29 mouse cellular contexts compared by ENCODE assay signal in the genomic region with DNA sequence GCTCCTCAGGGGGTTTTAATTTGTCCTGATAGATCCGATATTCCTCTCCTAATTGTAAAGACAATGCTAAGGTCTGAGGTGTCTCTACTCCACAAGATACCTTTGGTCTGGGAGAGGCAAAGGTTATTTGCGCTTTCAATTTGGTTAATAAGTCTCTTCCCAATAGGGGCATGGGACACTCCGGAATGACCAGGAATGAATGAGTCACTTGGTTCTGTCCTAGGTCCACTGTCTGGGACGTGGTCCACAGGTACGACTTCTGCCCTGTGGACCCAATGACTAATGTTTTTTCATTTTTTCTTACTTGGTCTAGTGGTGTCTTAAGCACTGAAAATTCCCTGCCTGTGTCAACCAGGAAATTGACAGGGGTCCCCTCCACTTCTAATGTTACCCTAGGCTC. TPM values are rescaled to one million over a fixed set of nuclear protein-coding genes. Genes with fewer than 3 reads are reported as not detected.
DNase-seq lines count a peak whose midpoint lies in the region; ATAC-seq and TF ChIP-seq lines count a peak whose summit lies in the region.
"Had no signal": no experiment of that assay in that cellular context is flagged by ENCODE, and none has a peak within 500 bp of the region (broad histone marks: within the 10 kb centered on the region; RNA-seq: fewer than 3 reads in every experiment).

No protein-coding gene starts in this region.

- no peak overlapping the region for H3K27ac ChIP-seq in heart, embryonic 11.5 days (ENCODE audit: low read depth, low read length)
- peak overlapping the region; percentile 91 for H3K27ac ChIP-seq in kidney, adult 2 months (ENCODE audit: insufficient read depth, low read depth, low read length)
- no peak overlapping the region for H3K27ac ChIP-seq in kidney, embryonic 16.5 days (ENCODE audit: low read length)
- no peak overlapping the region for H3K27ac ChIP-seq in kidney, postnatal 0 days
- H3K27ac ChIP-seq: embryonic facial prominence, embryonic 10.5 days; embryonic facial prominence, embryonic 13.5 days; forebrain, embryonic 12.5 days; forebrain, embryonic 15.5 days; heart, adult 2 months; heart, embryonic 10.5 days; hindbrain, embryonic 13.5 days had no signal

- H3K4me2 ChIP-seq in heart, embryonic 11.5 days, result no peak overlapping the region
- no peak overlapping the region for H3K4me2 ChIP-seq in kidney, embryonic 16.5 days (replicated peaks; ENCODE audit: low read depth, low read length)
- H3K4me2 ChIP-seq in kidney, postnatal 0 days (ENCODE audit: low read length), result no peak overlapping the region
- H3K4me2 ChIP-seq: embryonic facial prominence, embryonic 13.5 days; forebrain, embryonic 12.5 days; forebrain, embryonic 15.5 days; hindbrain, embryonic 13.5 days had no signal

- H3K4me1 ChIP-seq in heart, embryonic 11.5 days (ENCODE audit: control insufficient read depth, insufficient read depth, low read length), result no peaks in the 10 kb centered on the region
- no peaks in the 10 kb centered on the region; the same call in 1 of the 2 replicates for H3K4me1 ChIP-seq in kidney, adult 2 months (ENCODE audit: control insufficient read depth, insufficient read depth, low read length)
- H3K4me1 ChIP-seq in kidney, embryonic 16.5 days (ENCODE audit: insufficient read depth, low read length), result no peaks in the 10 kb centered on the region
- no peaks in the 10 kb centered on the region for H3K4me1 ChIP-seq in kidney, postnatal 0 days (replicated peaks; ENCODE audit: insufficient read depth, low read length)
- H3K4me1 ChIP-seq: embryonic facial prominence, embryonic 10.5 days; embryonic facial prominence, embryonic 13.5 days; forebrain, embryonic 12.5 days; forebrain, embryonic 15.5 days; heart, embryonic 10.5 days; hindbrain, embryonic 13.5 days had no signal

- H3K4me3 ChIP-seq in heart, embryonic 11.5 days (ENCODE audit: low read depth, low read length), result no peak overlapping the region
- no peak overlapping the region for H3K4me3 ChIP-seq in kidney, adult 2 months (ENCODE audit: insufficient read depth, low read depth, low read length)
- H3K4me3 ChIP-seq in kidney, embryonic 16.5 days (ENCODE audit: low read length), result no peak overlapping the region
- H3K4me3 ChIP-seq in kidney, postnatal 0 days (replicated peaks; ENCODE audit: low read depth, low read length), result no peak overlapping the region
- H3K4me3 ChIP-seq: embryonic facial prominence, embryonic 10.5 days; embryonic facial prominence, embryonic 13.5 days; erythroblast, embryonic 14.5 days; forebrain, embryonic 12.5 days; forebrain, embryonic 15.5 days; heart, adult 2 months; heart, embryonic 10.5 days; hindbrain, embryonic 13.5 days had no signal

- H3K9me3 ChIP-seq in heart, embryonic 11.5 days (replicated peaks; ENCODE audit: control insufficient read depth, low read length), result no peaks in the 10 kb centered on the region
- H3K9me3 ChIP-seq in kidney, embryonic 16.5 days (ENCODE audit: low read length), result peaks cover 11% of the 10 kb centered on the region
- no peaks in the 10 kb centered on the region; the same call in 1 of the 2 replicates for H3K9me3 ChIP-seq in kidney, postnatal 0 days (replicated peaks; ENCODE audit: low read length)
- H3K9me3 ChIP-seq: embryonic facial prominence, embryonic 13.5 days; forebrain, embryonic 15.5 days; heart, embryonic 10.5 days had no signal

- H3K27me3 ChIP-seq in heart, embryonic 11.5 days (ENCODE audit: control insufficient read depth, insufficient read depth, low read length), result no peaks in the 10 kb centered on the region
- no peaks in the 10 kb centered on the region for H3K27me3 ChIP-seq in kidney, adult 2 months (replicated peaks; ENCODE audit: control insufficient read depth, insufficient read depth, low read length)
- no peaks in the 10 kb centered on the region for H3K27me3 ChIP-seq in kidney, embryonic 16.5 days (ENCODE audit: insufficient read depth, low read length)
- H3K27me3 ChIP-seq in kidney, postnatal 0 days (ENCODE audit: insufficient read depth, low read length), result no peaks in the 10 kb centered on the region
- H3K27me3 ChIP-seq: embryonic facial prominence, embryonic 13.5 days; forebrain, embryonic 12.5 days; forebrain, embryonic 15.5 days; hindbrain, embryonic 13.5 days had no signal

- no peak for TF ChIP-seq POLR2A in kidney, adult 2 months (IDR thresholded peaks at IDR 0.05; ENCODE audit: low read depth, low read length)

- ATAC-seq in heart, embryonic 11.5 days (replicated peaks; ENCODE audit: insufficient number of reproducible peaks, low FRiP score, low TSS enrichment), result no peak
- no peak for ATAC-seq in kidney, embryonic 16.5 days (ENCODE audit: low FRiP score, low TSS enrichment)
- ATAC-seq in kidney, postnatal 0 days (replicated peaks; ENCODE audit: low FRiP score, low read depth), result peak; percentile 83
- ATAC-seq: activated CD4-positive, CD25-positive, alpha-beta regulatory T cell, adult 4 months; forebrain, embryonic 15.5 days; hindbrain, embryonic 16.5 days had no signal

- 88% methylated on average over 5 of the region's 5 CpGs for WGBS in heart, embryonic 11.5 days (ENCODE audit: insufficient replicate concordance)
- WGBS in kidney, adult 2 months, result 73% methylated on average over 5 of the region's 5 CpGs
- 93% methylated on average over 5 of the region's 5 CpGs for WGBS in kidney, embryonic 16.5 days
- WGBS in kidney, postnatal 0 days, result 90% methylated on average over 5 of the region's 5 CpGs

- H3K36me3 ChIP-seq in heart, embryonic 11.5 days (ENCODE audit: control insufficient read depth, insufficient read depth, low read length), result no peaks in the 10 kb centered on the region
- no peaks in the 10 kb centered on the region for H3K36me3 ChIP-seq in kidney, adult 2 months (ENCODE audit: control insufficient read depth, insufficient read depth, low read length)
- no peaks in the 10 kb centered on the region for H3K36me3 ChIP-seq in kidney, embryonic 16.5 days (ENCODE audit: insufficient read depth, low read length)
- H3K36me3 ChIP-seq in kidney, postnatal 0 days (ENCODE audit: insufficient read depth, low read length), result no peaks in the 10 kb centered on the region
- H3K36me3 ChIP-seq: embryonic facial prominence, embryonic 10.5 days; embryonic facial prominence, embryonic 13.5 days; forebrain, embryonic 12.5 days; forebrain, embryonic 15.5 days; heart, embryonic 10.5 days; hindbrain, embryonic 13.5 days had no signal

- H3K9ac ChIP-seq in heart, embryonic 11.5 days (ENCODE audit: low read depth, low read length), result no peak overlapping the region
- no peak overlapping the region for H3K9ac ChIP-seq in kidney, embryonic 16.5 days (replicated peaks; ENCODE audit: low read length)
- no peak overlapping the region for H3K9ac ChIP-seq in kidney, postnatal 0 days (ENCODE audit: low read depth, low read length)
- H3K9ac ChIP-seq: embryonic facial prominence, embryonic 13.5 days; forebrain, embryonic 12.5 days; forebrain, embryonic 15.5 days; hindbrain, embryonic 13.5 days had no signal

- TF ChIP-seq CTCF in kidney, adult 2 months (conservative IDR thresholded peaks at IDR 0.05; ENCODE audit: insufficient read depth, insufficient read length, low read depth, low read length), result no peak
- TF ChIP-seq CTCF in kidney, postnatal 0 days (IDR thresholded peaks at IDR 0.05; ENCODE audit: low read depth), result no peak

- peak; percentile 67 for DNase-seq in heart, adult 11 months
- peak; percentile 83 for DNase-seq in kidney, adult 2 months
- no peak for DNase-seq in kidney, postnatal 0 days (ENCODE audit: low spot score)
- no peak for DNase-seq in kidney, postnatal 4 days
- DNase-seq: adrenal gland, adult 8-10 months; adrenal gland, postnatal 25 days; cerebellum, adult 11-12 months; cerebellum, adult 8-10 months; cerebellum, postnatal 10 days; cerebellum, postnatal 36 days; embryo, embryonic 11 days; gastrocnemius, postnatal 25 days; heart, adult 2 months had no signal

RNA-seq across cellular contexts. Expression of gene A030003K21Rik, which starts 4.5 kb away (rescaled TPM):
- polyA plus RNA-seq in heart, embryonic 11.5 days (2014; fragmentation: Nextera tagmentation; extraction: Ambion mirVana), result not detected in 2 replicates
- not detected in 2 replicates for polyA plus RNA-seq in kidney, adult 2 months (2012; rRNA removed)
- not detected in 2 replicates for polyA plus RNA-seq in kidney, embryonic 16.5 days (2015; fragmentation: Nextera tagmentation; extraction: Ambion mirVana)
- not detected in 2 replicates for polyA plus RNA-seq in kidney, postnatal 0 days (2015; fragmentation: Nextera tagmentation; extraction: Ambion mirVana)
- polyA plus RNA-seq: activated CD4-positive, CD25-positive, alpha-beta regulatory T cell, adult 4 months; brain, embryonic 14.5 days; cortical plate, adult 2 months; embryonic facial prominence, embryonic 10.5 days; embryonic facial prominence, embryonic 13.5 days; erythroblast, embryonic 14.5 days; forebrain, embryonic 12.5 days; forebrain, embryonic 15.5 days; gonadal fat pad, adult 2 months; heart, adult 2 months; heart, embryonic 10.5 days; heart, embryonic 14.5 days; heart, postnatal 0 days; hindbrain, embryonic 13.5 days; hindbrain, embryonic 16.5 days had no signal

RNA-seq across cellular contexts. Expression of gene Gm6217, which starts 7.5 kb away (rescaled TPM):
- not detected in 2 replicates for polyA plus RNA-seq in heart, embryonic 11.5 days (2014; fragmentation: Nextera tagmentation; extraction: Ambion mirVana)
- polyA plus RNA-seq in kidney, adult 2 months (2012; rRNA removed), result not detected in 2 replicates
- not detected in 2 replicates for polyA plus RNA-seq in kidney, embryonic 16.5 days (2015; fragmentation: Nextera tagmentation; extraction: Ambion mirVana)
- polyA plus RNA-seq in kidney, postnatal 0 days (2015; fragmentation: Nextera tagmentation; extraction: Ambion mirVana), result not detected in 2 replicates
- polyA plus RNA-seq: activated CD4-positive, CD25-positive, alpha-beta regulatory T cell, adult 4 months; brain, embryonic 14.5 days; cortical plate, adult 2 months; embryonic facial prominence, embryonic 10.5 days; embryonic facial prominence, embryonic 13.5 days; erythroblast, embryonic 14.5 days; forebrain, embryonic 12.5 days; forebrain, embryonic 15.5 days; gonadal fat pad, adult 2 months; heart, adult 2 months; heart, embryonic 10.5 days; heart, embryonic 14.5 days; heart, postnatal 0 days; hindbrain, embryonic 13.5 days; hindbrain, embryonic 16.5 days had no signal

RNA-seq across cellular contexts. Expression of gene A030014E15Rik, which starts 13.9 kb away (rescaled TPM):
- polyA plus RNA-seq in heart, embryonic 11.5 days (2014; fragmentation: Nextera tagmentation; extraction: Ambion mirVana), result not detected in 2 replicates
- polyA plus RNA-seq in kidney, adult 2 months (2012; rRNA removed), result not detected in 2 replicates
- not detected in 2 replicates for polyA plus RNA-seq in kidney, embryonic 16.5 days (2015; fragmentation: Nextera tagmentation; extraction: Ambion mirVana)
- not detected in 2 replicates for polyA plus RNA-seq in kidney, postnatal 0 days (2015; fragmentation: Nextera tagmentation; extraction: Ambion mirVana)
- polyA plus RNA-seq: activated CD4-positive, CD25-positive, alpha-beta regulatory T cell, adult 4 months; brain, embryonic 14.5 days; cortical plate, adult 2 months; embryonic facial prominence, embryonic 10.5 days; embryonic facial prominence, embryonic 13.5 days; erythroblast, embryonic 14.5 days; forebrain, embryonic 12.5 days; forebrain, embryonic 15.5 days; gonadal fat pad, adult 2 months; heart, adult 2 months; heart, embryonic 10.5 days; heart, embryonic 14.5 days; heart, postnatal 0 days; hindbrain, embryonic 13.5 days; hindbrain, embryonic 16.5 days had no signal

RNA-seq across cellular contexts. Expression of gene Gm7544, which starts 17.1 kb away (rescaled TPM):
- not detected in 2 replicates for polyA plus RNA-seq in heart, embryonic 11.5 days (2014; fragmentation: Nextera tagmentation; extraction: Ambion mirVana)
- not detected in 2 replicates for polyA plus RNA-seq in kidney, adult 2 months (2012; rRNA removed)
- not detected in 2 replicates for polyA plus RNA-seq in kidney, embryonic 16.5 days (2015; fragmentation: Nextera tagmentation; extraction: Ambion mirVana)
- not detected in 2 replicates for polyA plus RNA-seq in kidney, postnatal 0 days (2015; fragmentation: Nextera tagmentation; extraction: Ambion mirVana)
- polyA plus RNA-seq: activated CD4-positive, CD25-positive, alpha-beta regulatory T cell, adult 4 months; brain, embryonic 14.5 days; cortical plate, adult 2 months; embryonic facial prominence, embryonic 10.5 days; embryonic facial prominence, embryonic 13.5 days; erythroblast, embryonic 14.5 days; forebrain, embryonic 12.5 days; forebrain, embryonic 15.5 days; gonadal fat pad, adult 2 months; heart, adult 2 months; heart, embryonic 10.5 days; heart, embryonic 14.5 days; heart, postnatal 0 days; hindbrain, embryonic 13.5 days; hindbrain, embryonic 16.5 days had no signal

RNA-seq across cellular contexts. Expression of gene Gm47955, which starts 21.4 kb away (rescaled TPM):
- not detected in 2 replicates for polyA plus RNA-seq in heart, embryonic 11.5 days (2014; fragmentation: Nextera tagmentation; extraction: Ambion mirVana)
- polyA plus RNA-seq in kidney, adult 2 months (2012; rRNA removed), result not detected in 2 replicates
- polyA plus RNA-seq in kidney, embryonic 16.5 days (2015; fragmentation: Nextera tagmentation; extraction: Ambion mirVana), result not detected in 2 replicates
- not detected in 2 replicates for polyA plus RNA-seq in kidney, postnatal 0 days (2015; fragmentation: Nextera tagmentation; extraction: Ambion mirVana)
- polyA plus RNA-seq: activated CD4-positive, CD25-positive, alpha-beta regulatory T cell, adult 4 months; brain, embryonic 14.5 days; cortical plate, adult 2 months; embryonic facial prominence, embryonic 10.5 days; embryonic facial prominence, embryonic 13.5 days; erythroblast, embryonic 14.5 days; forebrain, embryonic 12.5 days; forebrain, embryonic 15.5 days; gonadal fat pad, adult 2 months; heart, adult 2 months; heart, embryonic 10.5 days; heart, embryonic 14.5 days; heart, postnatal 0 days; hindbrain, embryonic 13.5 days; hindbrain, embryonic 16.5 days had no signal

Comparison
In these comparisons a context has a peak if more than half of its experiments do, and no peak if none do; other contexts are left out.
1. DNase-seq: peak in heart, adult 11 months (single experiment) and kidney, adult 2 months (single experiment); none in kidney, postnatal 0 days (single experiment) and kidney, postnatal 4 days (0 of 2).